Mouse (Mus musculus) hindbrain, postnatal 0 days (tissue): ENCODE measurements around the gene Cdh5. TPM values are rescaled to one million over a fixed set of nuclear protein-coding genes. Genes with fewer than 3 reads are reported as not detected.
A peak's percentile ranks its signal among the peaks of the same experiment; 100 is the strongest.

Experiments used
- ATAC-seq: fragments of 200-750 bp; cut with Nextera tagmentation; 2 replicates; pipeline ENCODE4 v1.8.0; 2017; ENCODE audit warnings: mild to moderate bottlenecking, moderate TSS enrichment, moderate library complexity
- DNase-seq: peaks from one replicate; pipeline ENCODE4 v3.0.0-alpha.2; 2015; ENCODE audit warnings: low spot score
- H3K27ac ChIP-seq: fragments of 300-500 bp; sonication (generic); 2 replicates; pipeline ENCODE4 v1.5.1; 2014; ENCODE audit warnings: mild to moderate bottlenecking
- H3K27me3 ChIP-seq: fragments of 300-500 bp; sonication (generic); 2 replicates; pipeline ENCODE4 v1.6.1; 2014; ENCODE audit warnings: low read length, mixed read lengths; ENCODE audit not compliant: insufficient read depth
- H3K36me3 ChIP-seq: fragments of 300-500 bp; sonication (generic); 2 replicates; pipeline ENCODE4 v1.6.1; 2014; ENCODE audit warnings: low read length, mixed read lengths; ENCODE audit not compliant: insufficient read depth
- H3K4me1 ChIP-seq: fragments of 300-500 bp; sonication (generic); 2 replicates; pipeline ENCODE4 v1.6.1; 2014; ENCODE audit warnings: antibody characterized with exemption, low read length, mixed read lengths; ENCODE audit not compliant: insufficient read depth
- H3K4me2 ChIP-seq: fragments of 300-500 bp; sonication (generic); 2 replicates; pipeline ENCODE4 v1.6.1; 2014; ENCODE audit warnings: low read depth, mild to moderate bottlenecking, low read length, moderate library complexity, mixed read lengths
- H3K4me3 ChIP-seq: fragments of 300-500 bp; sonication (generic); 2 replicates; pipeline ENCODE4 v1.5.1; 2014; ENCODE audit warnings: low read length
- H3K9ac ChIP-seq: fragments of 300-500 bp; sonication (generic); replicated peaks from 2 replicates; pipeline ENCODE4 v1.6.1; 2014; ENCODE audit warnings: mild to moderate bottlenecking, low read length, moderate library complexity, mixed read lengths
- H3K9me3 ChIP-seq: fragments of 300-500 bp; sonication (generic); 2 replicates; pipeline ENCODE4 v1.6.1; 2016; ENCODE audit warnings: low read length, mixed read lengths
- CTCF ChIP-seq: IDR thresholded peaks from 2 replicates; pipeline ENCODE4 v1.5.1; 2016; ENCODE audit warnings: antibody characterized with exemption, control low read depth, low read depth
- WGBS: fragments of 180-500 bp; shearing (Covaris S2); extraction: QIAGEN DNeasy Blood & Tissue Kit; methylation state at CpG from one replicate; pipeline ENCODE4 v1.1.7; 2014; 5-methylcytosine and 5-hydroxymethylcytosine counted together
- polyA plus RNA-seq: library from polyadenylated mRNA; unstranded; fragments of >200 nt; fragmentation: Nextera tagmentation; extraction: Ambion mirVana; gene quantifications from 2 replicates; pipeline ENCODE4 v1.2.1, GENCODE M21; 2015
- total RNA-seq: library from RNA; depleted of rRNA; stranded (reverse); fragments of >200 nt; gene quantifications from 2 replicates; pipeline ENCODE4 v1.2.3, GENCODE M21; 2014; rRNA removed

Cdh5 gene
- total and polyA plus RNA-seq, 2 experiments from 2014 or later: 8.9 to 19.7 TPM

DNA sequence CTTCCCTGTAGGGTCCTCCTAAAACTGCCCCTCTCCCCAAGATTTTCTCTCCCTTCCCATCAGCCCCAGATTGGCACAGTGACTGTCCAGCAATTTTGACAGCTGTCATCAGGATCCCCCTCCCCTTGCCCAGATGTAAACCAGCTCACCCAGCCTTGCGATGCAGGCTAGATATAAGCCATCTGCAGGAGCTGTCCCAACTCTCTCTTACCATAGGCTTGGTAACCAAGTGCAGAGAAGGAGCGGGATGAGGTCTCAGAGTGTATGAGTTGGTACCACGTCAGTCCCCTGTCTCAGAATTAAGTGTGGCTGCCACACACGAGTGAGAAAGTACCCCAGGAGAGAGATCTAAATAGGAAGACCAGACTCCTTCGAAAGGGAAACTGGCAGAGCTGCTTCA is 87.0 kb downstream of the Cdh5 start:
- ATAC-seq (no peak), DNase-seq (no peak)
- Histone ChIP-seq H3K9ac (no peak overlapping the region), H3K4me1 (no peaks in the 10 kb centered on the region), H3K9me3 (no peaks in the 10 kb centered on the region), H3K4me3 (no peak overlapping the region), H3K27me3 (no peaks in the 10 kb centered on the region), H3K36me3 (no peaks in the 10 kb centered on the region), H3K27ac (no peak overlapping the region), H3K4me2 (no peak overlapping the region)
- no peak for TF ChIP-seq CTCF
- 72% methylated on average over 5 of the region's 5 CpGs for WGBS

DNA sequence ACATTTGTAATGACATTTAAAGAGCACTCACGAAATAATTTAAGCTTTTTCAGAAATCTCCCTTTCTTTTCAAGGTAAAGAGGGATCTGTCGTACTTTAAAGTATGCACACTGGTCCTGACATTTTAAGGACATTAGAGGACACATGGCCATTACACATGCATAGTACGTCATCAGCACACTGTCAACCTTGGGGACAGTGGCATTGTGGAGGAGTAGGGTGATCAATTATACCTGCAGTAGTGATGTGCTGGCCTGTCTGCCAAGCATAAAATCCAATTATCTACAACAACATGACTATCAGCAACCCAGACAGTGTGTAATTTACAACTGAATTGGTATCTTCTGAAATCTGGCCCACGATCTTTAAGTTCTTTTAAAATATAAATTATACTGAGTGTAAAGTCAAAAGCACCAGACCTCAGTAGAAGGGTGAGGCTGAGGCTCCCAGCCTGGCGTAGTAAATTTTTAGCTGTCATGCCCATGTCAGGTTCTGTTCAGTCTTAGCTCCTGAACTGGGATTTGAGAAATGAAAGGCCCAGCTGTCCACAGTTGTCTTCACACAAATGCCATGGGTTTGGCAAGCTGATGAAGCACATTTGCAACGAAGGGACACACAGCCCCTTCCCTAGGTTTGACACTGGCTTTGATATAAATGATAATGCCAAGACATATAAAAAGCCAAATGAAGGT is 89.5 kb downstream of the Cdh5 start:
- Histone ChIP-seq H3K9me3 (no peaks in the 10 kb centered on the region), H3K36me3 (no peaks in the 10 kb centered on the region), H3K27ac (peak overlapping the region; percentile 48; the same call in 1 of the 2 replicates), H3K9ac (no peak overlapping the region), H3K4me3 (no peak overlapping the region), H3K4me1 (no peaks in the 10 kb centered on the region), H3K4me2 (no peak overlapping the region), H3K27me3 (no peaks in the 10 kb centered on the region)
- no peak for TF ChIP-seq CTCF
- 58% methylated on average over 6 of the region's 6 CpGs for WGBS
- ATAC-seq: peak; percentile 33; the same call in 1 of the 2 replicates
- no peak for DNase-seq

DNA sequence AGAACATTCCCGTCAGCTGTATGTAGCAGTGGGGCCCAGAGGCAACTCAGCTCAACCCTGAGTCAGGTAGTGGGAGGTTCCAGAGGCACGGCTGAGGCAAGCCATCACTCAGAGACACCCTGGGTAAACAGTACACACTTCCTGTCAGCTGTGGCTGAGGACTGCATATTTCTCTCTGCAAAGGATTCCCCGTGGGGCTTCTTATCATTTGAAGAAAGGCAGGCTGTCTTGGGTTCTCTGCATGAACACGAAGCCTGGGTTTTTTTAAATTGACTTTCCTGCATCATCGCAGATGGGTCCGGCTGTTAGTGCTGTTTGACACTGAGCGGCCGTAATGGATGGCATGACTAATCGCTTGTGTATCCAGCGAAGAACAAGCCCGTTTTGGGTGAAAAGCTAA is 90.1 kb downstream of the Cdh5 start:
- peak; percentile 81 for ATAC-seq

More for the DNA sequence above, 90.1 kb downstream of the Cdh5 start:
- H3K9ac ChIP-seq: 0 out of 2 replicates have a peak overlapping the region, but pooled peaks have one; percentile 2
- H3K4me3 ChIP-seq: no peak overlapping the region
- 14% methylated on average over 11 of the region's 11 CpGs for WGBS
- H3K9me3 ChIP-seq: no peaks in the 10 kb centered on the region
- no peaks in the 10 kb centered on the region for H3K36me3 ChIP-seq
- H3K27me3 ChIP-seq: no peaks in the 10 kb centered on the region
- DNase-seq: peak; percentile 54
- H3K4me2 ChIP-seq: no peak overlapping the region
- no peaks in the 10 kb centered on the region for H3K4me1 ChIP-seq
- TF ChIP-seq CTCF: no peak
- peak overlapping the region; percentile 48; the same call in 1 of the 2 replicates for H3K27ac ChIP-seq

Other genes with a start within 250 kb of the Cdh5 start
- 32.5 and 33.3 TPM in 2 replicates for gene Bean1, start 68.8 kb downstream of the Cdh5 start, total RNA-seq
- gene Bean1, start 68.8 kb downstream of the Cdh5 start, polyA plus RNA-seq: 8.3 and 9.2 TPM in 2 replicates
- 46.7 and 50.9 TPM in 2 replicates for gene Tk2, start 146.9 kb downstream of the Cdh5 start, total RNA-seq
- 44.4 and 45.1 TPM in 2 replicates for gene Tk2, start 146.9 kb downstream of the Cdh5 start, polyA plus RNA-seq
- 31.6 and 33.6 TPM in 2 replicates for gene Cklf, start 149.2 kb downstream of the Cdh5 start, total RNA-seq
- gene Cklf, start 149.2 kb downstream of the Cdh5 start, polyA plus RNA-seq: 34.1 and 34.3 TPM in 2 replicates
- 1.2 TPM in 1 of 2 replicates, not detected in the other for gene Cmtm2a, start 191.6 kb downstream of the Cdh5 start, total RNA-seq
- not detected in 2 replicates for gene Cmtm2a, start 191.6 kb downstream of the Cdh5 start, polyA plus RNA-seq
- gene Gm45711, start 208.5 kb downstream of the Cdh5 start, total RNA-seq: not detected in 2 replicates
- not detected in 2 replicates for gene Gm45711, start 208.5 kb downstream of the Cdh5 start, polyA plus RNA-seq
- gene Cmtm1, start 208.5 kb downstream of the Cdh5 start, total RNA-seq: not detected in 2 replicates
- gene Cmtm1, start 208.5 kb downstream of the Cdh5 start, polyA plus RNA-seq: not detected in 2 replicates
- gene Gm11020, start 219.9 kb downstream of the Cdh5 start, total RNA-seq: not detected in 2 replicates
- gene Gm11020, start 219.9 kb downstream of the Cdh5 start, polyA plus RNA-seq: not detected in 2 replicates
- gene Cmtm2b, start 220.6 kb downstream of the Cdh5 start, total RNA-seq: not detected in 2 replicates
- not detected in 2 replicates for gene Cmtm2b, start 220.6 kb downstream of the Cdh5 start, polyA plus RNA-seq
- 23.1 and 27.2 TPM in 2 replicates for gene Cmtm3, start 237.8 kb downstream of the Cdh5 start, total RNA-seq
- gene Cmtm3, start 237.8 kb downstream of the Cdh5 start, polyA plus RNA-seq: 41.9 and 42.6 TPM in 2 replicates